Mouse (Mus musculus) neural tube, embryonic 15.5 days (tissue): ENCODE data around the gene Atp6v1b1. TPM values are rescaled to one million over a fixed set of nuclear protein-coding genes. Genes with fewer than 3 reads are reported as not detected.

Experiments used
- ATAC-seq: fragments of 200-750 bp; cut with Nextera tagmentation; 2 replicates; pipeline ENCODE4 v1.8.0; 2017; ENCODE audit warnings: mild to moderate bottlenecking, moderate TSS enrichment, moderate library complexity; ENCODE audit not compliant: low FRiP score
- H3K27ac ChIP-seq: fragments of 300-500 bp; sonication (generic); replicated peaks from 2 replicates; pipeline ENCODE4 v1.5.1; 2015; ENCODE audit warnings: mild to moderate bottlenecking, inconsistent platforms
- H3K27me3 ChIP-seq: fragments of 300-500 bp; sonication (generic); replicated peaks from 2 replicates; pipeline ENCODE4 v1.6.1; 2015; ENCODE audit warnings: inconsistent platforms
- H3K36me3 ChIP-seq: fragments of 300-500 bp; sonication (generic); 2 replicates; pipeline ENCODE4 v1.6.1; 2015; ENCODE audit warnings: inconsistent platforms
- H3K4me1 ChIP-seq: fragments of 300-500 bp; sonication (generic); 2 replicates; pipeline ENCODE4 v1.6.1; 2015; ENCODE audit warnings: inconsistent platforms
- H3K4me2 ChIP-seq: fragments of 300-500 bp; sonication (generic); 2 replicates; pipeline ENCODE4 v1.6.1; 2015; ENCODE audit warnings: inconsistent platforms, mild to moderate bottlenecking, moderate library complexity
- H3K4me3 ChIP-seq: fragments of 300-500 bp; sonication (generic); replicated peaks from 2 replicates; pipeline ENCODE4 v1.5.1; 2015; ENCODE audit warnings: mild to moderate bottlenecking, inconsistent platforms
- H3K9ac ChIP-seq: fragments of 300-500 bp; sonication (generic); replicated peaks from 2 replicates; pipeline ENCODE4 v1.6.1; 2015; ENCODE audit warnings: mild to moderate bottlenecking, inconsistent platforms
- H3K9me3 ChIP-seq: fragments of 300-500 bp; sonication (generic); replicated peaks from 2 replicates; pipeline ENCODE4 v1.6.1; 2016; ENCODE audit warnings: inconsistent platforms
- WGBS: fragments of 180-500 bp; shearing (Covaris S2); methylation state at CpG from one replicate; pipeline ENCODE4 v1.1.7; 2015; ENCODE audit warnings: mixed read lengths; 5-methylcytosine and 5-hydroxymethylcytosine counted together
- polyA plus RNA-seq: library from polyadenylated mRNA; unstranded; fragments of >200 nt; fragmentation: Nextera tagmentation; extraction: Ambion mirVana; gene quantifications from 2 replicates; pipeline ENCODE4 v1.2.1, GENCODE M21; 2015

Gene Atp6v1b1
- polyA plus RNA-seq, 1 experiment from 2014 or later = not detected

- no peaks in the 10 kb centered on the region for H3K4me1 ChIP-seq
- no peaks in the 10 kb centered on the region for H3K9me3 ChIP-seq
- H3K27me3 ChIP-seq = peaks cover 68% of the 10 kb centered on the region
- H3K36me3 ChIP-seq = no peaks in the 10 kb centered on the region
- no peak overlapping the region for H3K9ac ChIP-seq
- H3K4me2 ChIP-seq = no peak overlapping the region
- ATAC-seq = no peak
- H3K4me3 ChIP-seq = no peak overlapping the region
- H3K27ac ChIP-seq = no peak overlapping the region
- 16% methylated on average over 6 of the region's 6 CpGs for WGBS
Observed at GRCm38 (mm10) chr6:83722526-83722925, 20.3 kb upstream of the Atp6v1b1 start.

GRCm38 (mm10) chr6:83727178-83727577 is 15.6 kb upstream of the Atp6v1b1 start:
- Histone ChIP-seq H3K4me3 (no peak overlapping the region), H3K4me2 (no peak overlapping the region), H3K9me3 (no peaks in the 10 kb centered on the region), H3K27ac (no peak overlapping the region), H3K36me3 (no peaks in the 10 kb centered on the region), H3K4me1 (no peaks in the 10 kb centered on the region), H3K27me3 (peaks cover 37% of the 10 kb centered on the region), H3K9ac (no peak overlapping the region)
- WGBS = 45% methylated on average over 4 of the region's 4 CpGs
- ATAC-seq = no peak

GRCm38 (mm10) chr6:83728488-83728887 is 14.3 kb upstream of the Atp6v1b1 start:
- ATAC-seq = no peak
- no peak overlapping the region for H3K4me3 ChIP-seq
- no peaks in the 10 kb centered on the region for H3K36me3 ChIP-seq
- no peak overlapping the region for H3K9ac ChIP-seq
- H3K27ac ChIP-seq = no peak overlapping the region
- no peaks in the 10 kb centered on the region for H3K4me1 ChIP-seq
- H3K27me3 ChIP-seq = peaks cover 27% of the 10 kb centered on the region
- no peaks in the 10 kb centered on the region for H3K9me3 ChIP-seq
- 90% methylated on average over 3 of the region's 3 CpGs for WGBS
- no peak overlapping the region for H3K4me2 ChIP-seq

DNA sequence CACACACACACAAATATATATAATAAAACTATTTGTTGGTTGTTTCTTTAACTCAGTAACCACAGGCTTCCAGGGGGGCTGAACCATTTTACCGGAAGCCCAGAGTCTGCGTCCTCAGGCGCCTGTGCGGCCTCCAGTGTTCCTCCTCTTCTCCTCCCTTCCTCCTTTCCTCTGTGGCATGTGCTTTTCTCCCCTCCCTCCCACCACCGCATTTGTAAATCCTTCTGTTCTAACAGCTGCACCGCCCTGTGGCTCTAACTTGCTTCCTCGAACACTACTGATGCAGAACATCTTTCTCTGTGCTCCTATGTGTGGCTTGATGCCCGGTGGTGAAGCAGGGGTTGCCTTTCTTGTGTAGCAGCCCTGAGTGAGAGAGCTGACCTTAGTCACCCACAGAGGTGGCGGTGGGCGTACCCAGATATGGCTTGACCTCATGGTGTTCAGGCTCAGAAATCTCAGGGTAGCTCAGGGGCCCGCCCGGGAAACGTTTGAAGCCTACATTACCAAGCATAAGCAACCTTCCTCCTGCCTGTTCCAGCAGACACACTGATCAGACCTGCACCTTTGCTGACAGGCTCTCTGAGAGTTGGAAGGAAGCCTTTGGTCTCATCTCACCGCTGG is 13.3 kb upstream of the Atp6v1b1 start:
- Histone ChIP-seq H3K4me1 (no peaks in the 10 kb centered on the region), H3K27me3 (peaks cover 19% of the 10 kb centered on the region), H3K4me3 (no peak overlapping the region), H3K9me3 (0 out of 2 replicates have a peak, but pooled peaks cover 5% of the 10 kb centered on the region), H3K27ac (no peak overlapping the region), H3K4me2 (no peak overlapping the region), H3K9ac (no peak overlapping the region), H3K36me3 (no peaks in the 10 kb centered on the region)
- no peak for ATAC-seq
- WGBS = 70% methylated on average over 14 of the region's 14 CpGs

DNA sequence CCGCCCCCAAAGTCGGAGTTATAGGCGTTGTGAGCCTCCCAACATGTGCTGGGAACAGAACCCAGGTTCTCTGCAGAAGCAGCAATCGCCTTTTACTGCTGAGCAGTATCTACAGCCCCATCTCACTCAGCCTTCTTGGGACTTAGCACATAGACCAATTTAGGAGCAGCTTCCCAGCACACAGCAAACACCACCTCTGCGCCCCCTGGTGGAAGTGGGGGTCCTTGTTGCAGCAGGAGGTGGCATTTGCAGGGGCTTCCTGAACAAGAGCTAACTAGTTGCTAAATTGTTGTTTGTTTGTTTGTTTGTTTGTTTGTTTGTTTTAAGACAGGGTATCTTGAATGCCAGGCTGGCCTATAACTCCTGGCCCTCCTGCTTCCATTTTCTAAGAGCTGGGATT is 11.7 kb upstream of the Atp6v1b1 start:
- Histone ChIP-seq H3K36me3 (no peaks in the 10 kb centered on the region), H3K27me3 (peaks cover 14% of the 10 kb centered on the region), H3K9ac (no peak overlapping the region), H3K4me3 (no peak overlapping the region), H3K27ac (no peak overlapping the region), H3K4me1 (no peaks in the 10 kb centered on the region), H3K4me2 (no peak overlapping the region), H3K9me3 (0 out of 2 replicates have a peak, but pooled peaks cover 5% of the 10 kb centered on the region)
- ATAC-seq = no peak
- 22% methylated on average over 5 of the region's 5 CpGs for WGBS

DNA sequence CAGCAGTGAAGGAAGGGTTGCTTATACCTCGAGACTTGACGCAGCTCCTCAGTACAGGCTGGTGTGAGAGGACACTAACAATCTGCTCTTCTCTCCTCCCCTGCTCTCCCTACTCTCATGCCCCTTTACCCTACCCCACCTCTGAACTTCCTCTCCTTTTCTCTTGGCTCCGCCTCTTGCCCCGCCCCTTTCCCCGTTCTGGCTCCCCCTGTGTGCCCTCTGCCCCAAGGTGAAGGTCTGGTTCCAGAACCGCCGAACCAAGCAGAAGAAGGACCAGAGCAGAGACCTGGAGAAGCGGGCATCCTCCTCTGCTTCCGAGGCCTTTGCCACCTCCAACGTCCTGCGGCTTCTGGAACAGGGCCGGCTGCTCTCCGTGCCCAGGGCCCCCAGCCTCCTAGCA is 5.5 kb upstream of the Atp6v1b1 start:
- 32% methylated on average over 13 of the region's 13 CpGs for WGBS
- Histone ChIP-seq H3K4me3 (no peak overlapping the region), H3K27me3 (peaks cover 4% of the 10 kb centered on the region; the same call in 1 of the 2 replicates), H3K9me3 (0 out of 2 replicates have a peak, but pooled peaks cover 5% of the 10 kb centered on the region), H3K36me3 (no peaks in the 10 kb centered on the region), H3K4me1 (no peaks in the 10 kb centered on the region), H3K4me2 (no peak overlapping the region), H3K9ac (no peak overlapping the region), H3K27ac (no peak overlapping the region)
- ATAC-seq = no peak

DNA sequence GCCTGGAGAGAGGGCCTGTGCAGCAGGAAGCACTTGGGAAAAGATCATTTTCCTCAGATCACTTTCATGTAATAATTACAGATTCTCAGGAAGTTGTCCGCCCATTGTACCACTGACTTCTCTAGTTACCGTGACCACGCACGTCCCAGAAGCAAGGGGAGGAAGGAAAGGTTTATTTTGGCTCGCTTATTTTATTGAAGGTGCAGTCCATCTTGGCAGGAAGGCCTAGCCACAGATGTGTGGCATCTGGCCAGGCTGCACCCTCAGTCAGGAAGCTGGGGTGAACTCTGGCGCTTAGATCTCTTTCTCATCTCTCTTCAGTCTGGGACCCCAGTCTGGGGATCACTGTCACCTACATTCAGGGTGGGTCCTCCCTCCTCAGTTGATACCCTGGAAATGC is 4.2 kb upstream of the Atp6v1b1 start:
- Histone ChIP-seq H3K4me1 (no peaks in the 10 kb centered on the region), H3K9me3 (0 out of 2 replicates have a peak, but pooled peaks cover 5% of the 10 kb centered on the region), H3K36me3 (no peaks in the 10 kb centered on the region), H3K27ac (no peak overlapping the region), H3K4me2 (no peak overlapping the region), H3K27me3 (0 out of 2 replicates have a peak, but pooled peaks cover 9% of the 10 kb centered on the region), H3K4me3 (no peak overlapping the region), H3K9ac (no peak overlapping the region)
- WGBS = 88% methylated on average over 6 of the region's 6 CpGs
- no peak for ATAC-seq

DNA sequence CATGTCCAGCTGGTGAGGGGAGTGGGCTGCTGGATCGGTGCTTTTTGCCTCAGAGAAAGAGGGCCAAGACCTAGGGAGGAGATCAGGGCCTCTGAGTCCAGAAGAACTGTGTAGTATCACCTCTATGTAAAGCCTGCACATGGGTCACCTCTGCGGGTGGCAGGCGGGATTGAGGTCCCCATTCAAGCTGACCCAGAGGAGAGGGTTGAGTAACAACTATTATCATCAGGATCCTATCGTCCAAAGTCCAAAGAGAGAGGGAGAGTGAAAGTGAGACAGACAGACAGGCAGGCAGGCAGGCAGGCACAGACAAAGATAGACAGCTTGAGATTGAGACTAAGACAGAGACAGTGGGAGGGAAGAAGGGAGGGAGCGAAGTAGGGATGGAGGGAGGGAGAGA is 422 bp downstream of the Atp6v1b1 start:
- Histone ChIP-seq H3K4me3 (no peak overlapping the region), H3K4me2 (no peak overlapping the region), H3K4me1 (no peaks in the 10 kb centered on the region), H3K9ac (no peak overlapping the region), H3K27ac (no peak overlapping the region), H3K36me3 (no peaks in the 10 kb centered on the region), H3K9me3 (no peaks in the 10 kb centered on the region), H3K27me3 (peaks cover 5% of the 10 kb centered on the region; the same call in 1 of the 2 replicates)
- WGBS = 62% methylated on average over 5 of the region's 5 CpGs
- ATAC-seq = no peak

- no peak for ATAC-seq
- Histone ChIP-seq H3K4me1 (no peaks in the 10 kb centered on the region), H3K27ac (no peak overlapping the region), H3K9me3 (no peaks in the 10 kb centered on the region), H3K27me3 (peaks cover 5% of the 10 kb centered on the region; the same call in 1 of the 2 replicates), H3K4me3 (no peak overlapping the region), H3K9ac (no peak overlapping the region), H3K36me3 (no peaks in the 10 kb centered on the region), H3K4me2 (no peak overlapping the region)
- WGBS = 82% methylated on average over 5 of the region's 5 CpGs
Observed at GRCm38 (mm10) chr6:83744126-83744525, 1.3 kb downstream of the Atp6v1b1 start.

GRCm38 (mm10) chr6:83744557-83744956 is 1.8 kb downstream of the Atp6v1b1 start:
- no peaks in the 10 kb centered on the region for H3K36me3 ChIP-seq
- H3K4me2 ChIP-seq = no peak overlapping the region
- no peaks in the 10 kb centered on the region for H3K9me3 ChIP-seq
- no peak for ATAC-seq
- H3K4me1 ChIP-seq = no peaks in the 10 kb centered on the region
- H3K27ac ChIP-seq = no peak overlapping the region
- 82% methylated on average over 5 of the region's 5 CpGs for WGBS
- peaks cover 5% of the 10 kb centered on the region; the same call in 1 of the 2 replicates for H3K27me3 ChIP-seq
- H3K4me3 ChIP-seq = no peak overlapping the region
- no peak overlapping the region for H3K9ac ChIP-seq

GRCm38 (mm10) chr6:83745466-83745865 is 2.7 kb downstream of the Atp6v1b1 start:
- Histone ChIP-seq H3K4me3 (no peak overlapping the region), H3K4me2 (no peak overlapping the region), H3K4me1 (no peaks in the 10 kb centered on the region), H3K9me3 (no peaks in the 10 kb centered on the region), H3K27me3 (peaks cover 5% of the 10 kb centered on the region; the same call in 1 of the 2 replicates), H3K9ac (no peak overlapping the region), H3K27ac (no peak overlapping the region), H3K36me3 (no peaks in the 10 kb centered on the region)
- WGBS = 49% methylated on average over 2 of the region's 2 CpGs
- no peak for ATAC-seq

DNA sequence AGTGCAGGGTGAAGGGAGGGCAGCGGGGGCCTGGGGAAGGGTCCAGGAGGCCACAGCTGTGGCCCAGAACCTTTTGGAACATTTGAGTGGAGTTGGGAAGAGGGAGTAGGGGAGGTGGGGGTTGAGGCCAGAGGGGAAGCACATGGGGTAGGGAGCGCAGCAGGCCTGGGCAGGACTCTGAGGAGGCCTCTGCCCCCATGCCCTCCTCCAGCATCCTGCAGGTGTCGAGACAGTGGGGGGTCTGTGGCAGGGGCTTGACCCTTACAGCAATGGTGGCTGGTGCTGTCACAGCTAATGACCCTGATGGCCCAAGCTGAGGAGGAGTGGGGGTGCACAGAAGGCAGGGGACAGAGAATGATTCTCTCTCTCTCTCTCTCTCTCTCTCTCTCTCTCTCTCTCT is 6.5 kb downstream of the Atp6v1b1 start:
- 46% methylated on average over 3 of the region's 3 CpGs for WGBS
- Histone ChIP-seq H3K4me2 (no peak overlapping the region), H3K9ac (no peak overlapping the region), H3K27ac (no peak overlapping the region), H3K9me3 (no peaks in the 10 kb centered on the region), H3K36me3 (no peaks in the 10 kb centered on the region), H3K4me1 (no peaks in the 10 kb centered on the region), H3K27me3 (peaks cover 20% of the 10 kb centered on the region), H3K4me3 (no peak overlapping the region)
- ATAC-seq = no peak
